Mouse (Mus musculus) small intestine, adult 2 months (tissue): ENCODE measurements at regions not wholly inside any gene's neighbourhood (a gene's known extent, or its start where the extent isn't known, plus 50 kb on each side); places are given as distances from the start of the nearest gene placed in this dataset.

Experiments
- CTCF ChIP-seq: fragments of 200-500 bp; IDR thresholded peaks from 2 replicates; pipeline ENCODE4 v1.5.1; 2012; ENCODE audit warnings: low read depth, mild to moderate bottlenecking, control low read depth, inconsistent platforms, low read length, moderate library complexity, mixed read lengths; ENCODE audit not compliant: insufficient replicate concordance, insufficient read length; ENCODE audit errors: extremely low read depth
- POLR2A ChIP-seq: fragments of 200-500 bp; IDR thresholded peaks from 2 replicates; pipeline ENCODE4 v1.6.1; 2012; ENCODE audit warnings: low read depth, mild to moderate bottlenecking, control low read depth, inconsistent platforms, low read length, moderate library complexity

GRCm38 (mm10) chr5:64505227-64505834 is 297.9 kb upstream of the Klf3 start:
- 0 out of 2 replicates have a peak, but pooled peaks have one; percentile 20 for TF ChIP-seq POLR2A
- no peak for TF ChIP-seq CTCF
